Mouse (Mus musculus): ENCODE results near the gene Bex6.
"Not testable (repeated sequence)": the region's sequence is repeated elsewhere in the genome, so short reads cannot be mapped to it uniquely, and the experiment has no call there.

Gene Bex6

GRCm38 (mm10) chr16:32174340-32175005, 5.2 kb upstream of the Bex6 start:
- no peak for DNase-seq (ENCODE audit: low spot score)

- no peak for DNase-seq (ENCODE audit: low spot score)
Measured at GRCm38 (mm10) chr16:32175029-32175428, 4.6 kb upstream of the Bex6 start.

- no peak for DNase-seq (ENCODE audit: low spot score)
Measured at GRCm38 (mm10) chr16:32176896-32177686, 2.5 kb upstream of the Bex6 start.

- DNase-seq (ENCODE audit: low spot score): no peak
Measured at GRCm38 (mm10) chr16:32186056-32186455, 6.4 kb downstream of the Bex6 start.

GRCm38 (mm10) chr16:32189109-32189508, 9.5 kb downstream of the Bex6 start:
- no peak for DNase-seq (ENCODE audit: low spot score)

- no peak for DNase-seq (ENCODE audit: low spot score)
Measured at GRCm38 (mm10) chr16:32190011-32190441, 10.4 kb downstream of the Bex6 start.

GRCm38 (mm10) chr16:32200256-32201003, 20.8 kb downstream of the Bex6 start:
- DNase-seq (ENCODE audit: low spot score): no peak

GRCm38 (mm10) chr16:32201004-32201325, 21.3 kb downstream of the Bex6 start:
- no peak for DNase-seq (ENCODE audit: low spot score)

- peak; percentile 60 for DNase-seq (ENCODE audit: low spot score)
Measured at GRCm38 (mm10) chr16:32202681-32203080, 23.1 kb downstream of the Bex6 start.

GRCm38 (mm10) chr16:32204902-32205301, 25.3 kb downstream of the Bex6 start:
- DNase-seq (ENCODE audit: low spot score): no peak

GRCm38 (mm10) chr16:32214156-32214555, 34.5 kb downstream of the Bex6 start:
- DNase-seq (ENCODE audit: low spot score): no peak

- no peak for DNase-seq (ENCODE audit: low spot score)
Measured at GRCm38 (mm10) chr16:32214804-32215576, 35.4 kb downstream of the Bex6 start.

- no peak for DNase-seq (ENCODE audit: low spot score)
Measured at GRCm38 (mm10) chr16:32221803-32222202, 42.2 kb downstream of the Bex6 start.

GRCm38 (mm10) chr16:32222399-32222798, 42.8 kb downstream of the Bex6 start:
- no peak for DNase-seq (ENCODE audit: low spot score)

- DNase-seq (ENCODE audit: low spot score): not testable (repeated sequence)
Measured at GRCm38 (mm10) chr16:32232050-32232449, 52.4 kb downstream of the Bex6 start.
